Mouse (Mus musculus) right cerebral cortex, adult 2 months (tissue): Measurements from ENCODE around the gene Ntrk3.

ENCODE experiments used
- DNase-seq, 2 experiments: peaks; one replicate each; pipeline ENCODE4 v3.0.0; 2021 to 2022; ENCODE audit warnings: low spot score in 2 of 2

The Ntrk3 gene

DNA sequence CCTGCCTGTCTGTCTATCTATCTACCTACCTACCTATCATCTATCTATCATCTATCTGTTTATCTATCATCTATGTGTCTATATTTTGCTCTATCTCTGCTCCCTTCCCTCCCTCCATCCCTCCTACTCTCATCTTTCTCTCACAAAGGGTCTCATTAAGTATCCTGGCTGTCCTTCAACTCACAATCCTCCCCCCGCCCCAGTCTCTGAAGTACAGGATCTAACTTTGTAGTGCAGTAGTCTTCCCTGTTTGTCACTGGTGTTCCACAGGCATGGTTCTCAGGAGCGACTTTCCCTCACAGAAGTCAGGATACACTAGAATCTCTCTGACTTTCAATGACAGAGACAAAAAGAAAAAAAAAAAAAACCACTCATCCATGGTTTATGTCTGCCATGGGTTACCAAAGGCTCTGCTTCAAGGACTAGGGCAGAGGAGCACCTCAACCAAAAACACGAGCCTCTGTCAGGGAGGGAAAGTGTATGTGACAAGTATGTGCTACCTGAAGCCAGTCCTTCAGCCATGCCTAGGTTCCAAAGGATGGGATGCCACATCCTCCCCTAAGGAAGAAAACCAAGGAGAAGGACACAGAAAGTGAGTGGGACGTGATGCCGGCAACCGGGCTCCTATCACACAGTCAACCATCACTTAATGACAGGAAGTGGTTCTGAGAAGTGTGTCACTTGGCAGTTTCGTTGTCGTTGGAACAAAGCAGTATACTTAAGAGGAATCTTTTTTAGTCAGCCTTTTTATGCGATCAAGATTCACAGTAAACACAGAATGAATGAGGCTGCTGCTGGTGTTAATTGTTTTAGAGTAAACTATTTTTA is 16.6 kb downstream of the Ntrk3 start:
- DNase-seq, result no peak

DNA sequence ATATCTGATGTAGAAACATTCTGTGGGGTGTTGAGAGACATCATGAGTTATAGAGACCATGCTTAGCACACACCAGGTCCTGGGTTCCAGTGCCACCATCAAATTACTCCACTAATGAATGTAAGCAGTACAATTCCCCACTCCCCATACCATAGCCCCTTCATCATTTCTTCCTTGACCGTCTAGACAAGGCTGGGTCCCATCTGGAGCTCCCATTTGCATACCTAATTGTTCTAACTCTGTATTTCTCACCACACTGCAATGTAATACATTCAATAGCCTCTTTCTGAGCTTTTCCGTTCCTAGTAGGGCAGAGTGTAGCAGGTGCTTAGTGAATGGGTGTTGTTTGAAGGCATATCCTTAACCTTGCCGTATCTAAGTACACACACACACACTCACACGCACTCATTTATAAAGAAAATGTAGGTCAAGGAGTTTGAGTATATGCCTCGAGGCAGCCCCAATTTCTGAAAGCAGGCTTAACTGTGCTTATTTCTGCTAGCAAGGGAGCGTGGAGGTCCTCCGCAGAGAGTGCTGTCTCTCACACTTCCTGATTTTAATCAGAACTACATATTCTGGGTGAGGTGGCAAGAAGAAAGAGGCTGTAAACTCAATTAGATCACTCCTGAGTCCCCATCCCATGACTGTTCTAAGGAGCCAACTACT is 17.9 kb downstream of the Ntrk3 start:
- no peak for DNase-seq

DNA sequence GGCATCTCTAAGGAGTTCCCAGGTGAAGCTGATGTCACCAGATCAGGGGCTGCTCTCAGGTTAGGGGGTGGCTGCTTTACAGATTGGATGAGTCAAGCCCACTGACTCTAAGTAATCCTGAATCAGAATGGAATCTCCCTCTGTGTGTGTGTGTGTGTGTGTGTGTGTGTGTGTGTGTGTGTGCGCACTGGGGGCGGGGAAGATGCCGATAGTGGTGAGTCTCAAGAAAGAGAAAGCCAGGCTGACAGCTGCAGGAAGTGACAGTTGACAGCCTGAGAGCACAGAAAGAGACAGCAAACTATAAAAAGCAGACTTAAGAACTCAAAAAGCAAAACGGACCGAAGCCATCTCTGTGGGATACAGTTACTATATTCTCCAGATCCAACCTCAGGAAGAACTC is 18.7 kb downstream of the Ntrk3 start:
- peak in 1 of 2 experiments; percentile 31 for DNase-seq

DNA sequence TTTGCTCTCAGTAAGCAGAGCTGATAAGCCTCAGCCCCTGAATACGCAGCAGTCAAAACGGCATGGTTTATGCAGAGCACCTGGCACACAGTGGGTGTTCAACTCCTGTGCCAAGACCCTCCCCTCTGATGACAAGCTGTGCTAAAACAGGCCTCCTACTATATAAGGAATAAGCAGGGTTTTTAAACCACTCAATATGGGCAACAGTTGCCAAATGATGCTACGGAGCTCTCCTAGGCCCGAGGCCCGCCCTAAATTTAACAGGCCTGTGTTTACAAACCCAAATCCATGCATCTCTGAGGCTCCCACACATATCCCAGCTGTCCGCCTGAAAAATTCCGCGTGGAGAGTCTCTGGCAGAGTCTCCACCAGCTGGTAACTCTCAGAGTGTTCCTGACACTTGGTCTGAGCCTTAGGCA is 19.6 kb downstream of the Ntrk3 start:
- DNase-seq, result peak; percentile 58 to 71

DNA sequence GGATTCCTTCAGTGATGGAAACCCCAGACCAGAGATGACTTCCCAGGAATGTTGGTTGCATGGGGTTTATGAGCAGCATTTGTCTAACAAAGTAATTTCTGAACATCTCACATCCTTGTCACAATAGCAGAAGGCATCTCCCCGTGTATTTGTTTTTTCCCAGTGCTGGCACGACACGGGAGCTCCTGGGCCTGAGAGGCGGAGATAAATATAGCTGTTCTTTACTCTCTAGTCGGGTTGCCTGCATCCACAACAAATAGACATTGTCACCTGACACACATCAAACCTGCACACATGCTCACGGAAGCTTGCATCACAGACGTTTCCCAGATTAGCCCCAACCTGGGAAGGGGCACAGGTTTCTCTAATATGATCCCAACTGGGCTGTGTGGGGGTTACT is 30.1 kb downstream of the Ntrk3 start:
- peak; percentile 22 to 29 for DNase-seq

DNA sequence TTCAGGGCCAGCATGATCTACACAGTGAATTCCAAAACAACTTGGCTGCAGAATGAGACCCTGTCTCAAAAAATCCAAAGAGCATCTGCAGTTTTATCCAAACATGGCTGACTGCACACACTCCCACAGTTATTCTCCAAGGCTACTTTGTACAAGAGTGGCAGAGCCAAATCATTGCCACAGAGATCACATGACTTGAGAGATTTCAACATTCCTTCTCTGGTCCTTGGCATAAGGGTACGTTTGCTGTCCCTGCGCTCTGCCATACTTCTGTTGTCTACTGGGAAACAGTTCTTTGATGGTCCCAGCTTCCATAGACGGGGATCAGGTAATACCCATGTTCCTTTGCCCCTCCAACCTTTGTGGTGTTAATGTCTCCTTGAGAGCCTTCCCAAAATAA is 30.7 kb downstream of the Ntrk3 start:
- DNase-seq, result no peak

DNA sequence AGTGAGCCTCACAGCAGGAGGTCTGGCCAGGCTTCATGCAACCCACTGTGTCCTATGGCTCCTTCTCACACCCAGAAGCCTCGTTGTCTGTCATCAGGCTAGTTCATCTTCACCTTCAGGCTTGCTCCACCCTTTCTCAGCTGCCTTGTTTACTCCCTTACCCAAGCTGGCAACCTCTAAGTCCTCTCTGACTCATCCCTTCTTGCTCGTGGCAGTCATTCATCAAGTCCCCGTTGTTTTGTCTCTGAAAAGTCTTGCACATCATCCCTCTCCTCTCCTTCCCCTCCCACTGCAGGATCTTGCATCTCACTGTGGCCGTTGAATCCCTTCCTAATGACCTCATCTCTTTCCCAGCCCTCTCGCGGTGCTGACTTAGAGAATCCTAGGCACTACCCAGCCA is 35.1 kb downstream of the Ntrk3 start:
- DNase-seq, result no peak

DNA sequence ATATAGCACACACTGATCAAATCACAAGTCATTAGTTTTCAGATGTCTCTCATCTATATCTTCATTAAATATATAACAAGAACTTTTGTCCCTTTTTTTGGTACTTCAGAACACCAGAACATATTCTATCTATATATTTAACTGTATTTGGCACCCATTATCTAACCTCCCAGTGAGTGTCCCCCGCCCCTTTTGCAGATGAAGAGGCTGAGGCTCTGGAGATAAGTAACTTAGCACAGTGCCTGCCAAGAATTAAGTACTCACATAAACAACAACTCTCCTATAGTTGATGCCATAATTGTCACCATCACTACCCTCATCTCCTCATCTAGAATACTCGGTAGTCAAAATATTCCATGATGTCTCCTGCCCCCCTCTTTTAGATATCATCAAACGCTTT is 42.6 kb downstream of the Ntrk3 start:
- DNase-seq, result no peak

DNA sequence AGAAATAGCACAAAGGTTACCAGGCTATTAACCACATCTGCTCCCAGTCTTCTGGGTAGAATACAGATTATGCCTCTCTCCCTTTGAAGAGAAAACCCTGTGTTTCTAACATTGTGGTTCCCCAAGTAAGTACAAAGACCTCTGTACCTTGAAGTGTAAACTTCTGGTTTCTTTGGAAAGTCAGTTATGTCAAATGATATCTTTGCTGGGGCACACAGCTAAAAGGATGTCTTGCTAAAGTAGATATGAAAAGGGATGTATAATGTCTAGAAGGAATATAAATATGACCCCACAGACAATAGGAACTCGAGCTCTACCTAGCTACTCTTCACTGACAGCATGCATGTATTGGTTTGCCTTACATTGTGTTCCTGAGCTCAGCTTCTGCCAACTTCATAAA is 44.7 kb downstream of the Ntrk3 start:
- no peak for DNase-seq

DNA sequence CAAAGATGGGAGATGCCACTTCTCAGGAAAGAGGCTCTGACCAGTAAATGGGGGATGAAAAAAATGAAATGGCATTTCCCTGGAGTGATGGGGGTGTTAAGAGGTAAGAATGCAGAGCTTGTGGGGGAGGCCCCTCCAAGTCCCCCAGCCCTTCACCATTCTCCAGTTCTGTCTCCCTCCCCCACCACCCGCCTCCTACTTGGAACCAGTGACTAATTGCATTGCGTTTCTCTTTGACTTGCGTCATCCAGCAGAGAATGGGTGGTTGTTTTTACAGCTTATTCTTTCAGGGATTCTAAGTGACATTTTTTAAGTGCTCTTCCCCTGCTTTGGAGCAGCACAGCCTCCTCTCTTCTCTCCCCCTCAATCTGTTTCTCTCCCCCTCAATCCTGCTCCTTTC is 46.9 kb downstream of the Ntrk3 start:
- peak; percentile 65 to 70 for DNase-seq

DNA sequence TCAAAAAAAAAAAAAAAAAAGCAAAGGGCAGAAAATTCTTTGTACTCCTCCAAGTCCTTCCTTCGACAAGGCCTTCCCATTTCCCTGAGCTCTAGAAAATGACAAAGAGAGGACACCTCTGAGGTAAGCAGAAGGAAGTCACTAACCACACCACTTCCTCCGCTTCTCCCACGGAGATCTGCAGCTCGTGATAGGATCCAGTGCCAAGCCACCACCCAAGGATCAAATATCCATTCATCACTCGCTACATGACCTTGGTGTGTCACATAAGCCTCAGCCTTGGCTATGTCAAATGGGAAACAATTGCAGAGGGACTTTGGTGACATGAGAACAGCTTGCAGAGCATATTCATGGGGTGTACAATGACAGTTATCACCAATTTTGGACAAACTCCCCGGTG is 52.9 kb downstream of the Ntrk3 start:
- no peak for DNase-seq

DNA sequence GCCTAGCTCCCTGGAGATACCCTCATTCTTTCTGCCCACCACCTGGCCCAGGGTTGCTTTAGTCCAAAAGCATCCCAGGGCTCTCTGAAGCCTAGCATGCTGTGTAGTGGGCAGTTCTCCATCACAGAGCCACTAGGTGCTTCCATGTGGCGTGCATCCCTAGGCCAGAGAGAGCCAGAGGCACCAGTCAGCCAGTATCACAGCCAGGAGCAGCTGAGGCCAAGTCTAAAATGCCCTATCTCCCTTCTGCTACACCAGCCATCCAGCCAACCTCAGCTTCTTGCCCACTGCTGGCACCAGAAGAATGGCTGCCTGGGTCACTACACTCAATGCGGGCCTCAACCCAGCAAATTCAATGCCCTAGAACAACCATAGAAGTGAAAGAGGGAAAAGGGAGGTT is 56.9 kb downstream of the Ntrk3 start:
- DNase-seq, result no peak

DNA sequence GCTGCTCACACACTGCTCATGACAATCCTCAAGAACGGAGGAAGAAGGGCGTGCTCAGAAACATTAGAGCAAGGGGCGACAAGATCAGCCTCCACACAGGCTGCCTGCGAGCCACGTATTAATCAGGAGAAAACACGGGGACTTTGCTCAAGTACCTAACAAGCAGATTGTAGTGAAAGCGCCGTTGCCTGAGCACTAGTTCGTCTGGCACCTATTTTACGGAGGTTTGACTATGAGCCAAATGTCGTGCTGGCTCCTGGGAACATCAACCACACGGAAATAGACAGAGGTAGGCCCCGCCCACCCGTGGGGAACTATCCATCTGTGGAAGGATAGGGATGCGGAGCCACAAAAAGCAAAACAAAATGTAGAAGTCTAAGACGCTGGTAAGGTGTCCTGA is 68.4 kb downstream of the Ntrk3 start:
- peak; percentile 47 to 49 for DNase-seq

DNA sequence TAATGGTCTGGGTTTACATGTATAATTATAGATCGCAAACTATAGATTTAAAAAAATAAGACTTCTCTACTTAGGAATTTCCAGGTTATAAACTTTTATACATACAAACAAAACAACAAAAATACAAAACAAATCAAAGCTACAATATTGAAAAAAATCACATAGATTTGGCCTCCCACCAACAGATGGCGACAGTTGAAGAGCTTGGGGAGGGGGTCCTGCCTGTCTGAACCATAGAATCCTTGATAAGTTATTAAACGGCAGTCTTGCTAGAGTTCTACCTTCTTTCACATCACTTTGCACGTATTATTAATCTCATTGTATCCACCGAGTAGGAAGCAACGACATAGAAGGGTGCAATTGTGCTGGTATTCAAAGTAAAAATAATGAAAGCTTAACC is 68.9 kb downstream of the Ntrk3 start:
- no peak for DNase-seq

DNA sequence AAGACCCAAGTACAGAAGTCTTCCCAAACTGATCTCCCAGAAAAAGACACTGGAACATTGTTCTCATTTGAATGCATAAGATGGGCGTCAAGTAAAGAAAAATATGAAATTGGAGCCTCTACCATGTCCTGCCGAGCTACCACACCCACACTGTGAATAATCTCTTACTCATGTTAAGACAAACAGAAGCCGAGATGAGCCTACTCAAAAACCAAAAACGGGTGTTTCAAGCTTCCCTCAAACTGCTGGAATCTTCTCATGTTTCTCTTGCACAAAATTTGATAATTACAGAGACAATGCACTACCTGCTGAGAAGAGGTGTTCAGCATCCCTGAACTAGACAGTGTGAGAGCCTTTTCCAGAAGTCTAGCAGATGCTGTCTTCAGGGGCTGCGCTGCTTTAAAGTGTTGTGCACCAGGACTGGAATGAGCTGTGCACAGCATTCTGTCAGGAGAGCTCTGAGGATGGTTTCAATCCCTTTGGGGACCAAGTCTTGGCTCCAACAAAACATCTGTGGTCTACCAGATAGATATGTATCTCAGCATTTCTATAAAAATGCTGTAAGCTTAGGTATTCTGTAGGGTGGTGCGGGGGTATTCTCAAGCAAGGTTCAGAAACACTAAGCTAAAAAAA is 69.7 kb downstream of the Ntrk3 start:
- DNase-seq, result peak; percentile 25 to 54

DNA sequence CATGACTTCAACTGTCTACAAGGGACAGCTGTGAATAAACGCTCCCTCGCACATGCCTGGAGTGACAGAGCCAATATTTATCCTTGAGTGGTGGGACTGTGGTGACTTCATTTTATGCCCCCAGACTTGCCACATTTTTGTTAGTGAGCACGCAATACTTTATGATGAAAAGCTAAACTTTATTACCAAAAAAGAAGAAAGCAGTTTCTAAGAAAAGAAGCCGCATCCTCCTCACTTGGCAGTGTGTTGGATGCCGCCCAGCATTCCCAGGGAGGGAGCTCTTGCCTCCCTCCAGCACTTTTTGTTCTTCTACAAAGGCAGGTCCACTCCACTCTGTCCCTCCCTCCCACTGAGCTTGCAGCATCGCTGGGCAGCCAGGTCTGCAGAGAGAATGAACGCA is 77.0 kb downstream of the Ntrk3 start:
- peak; percentile 69 to 74 for DNase-seq

DNA sequence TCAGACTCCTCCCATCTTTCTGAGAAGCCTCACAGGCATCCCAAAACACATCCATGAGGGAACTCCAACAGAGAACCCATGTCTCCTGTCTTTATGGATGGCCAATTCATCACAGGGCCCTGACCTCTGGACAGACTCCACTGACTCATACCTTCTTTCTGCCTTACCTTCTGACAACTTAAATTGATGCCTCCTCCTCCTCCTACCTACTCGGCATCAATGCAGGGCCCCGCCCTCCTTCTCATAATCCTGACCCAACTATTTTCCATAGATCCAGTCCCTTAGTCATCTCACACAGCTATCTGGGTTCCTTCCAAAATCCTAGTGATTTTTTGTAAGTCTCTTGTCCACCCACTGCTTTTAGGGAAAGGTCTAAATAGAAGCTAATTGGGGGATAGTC is 78.0 kb downstream of the Ntrk3 start:
- no peak for DNase-seq

DNA sequence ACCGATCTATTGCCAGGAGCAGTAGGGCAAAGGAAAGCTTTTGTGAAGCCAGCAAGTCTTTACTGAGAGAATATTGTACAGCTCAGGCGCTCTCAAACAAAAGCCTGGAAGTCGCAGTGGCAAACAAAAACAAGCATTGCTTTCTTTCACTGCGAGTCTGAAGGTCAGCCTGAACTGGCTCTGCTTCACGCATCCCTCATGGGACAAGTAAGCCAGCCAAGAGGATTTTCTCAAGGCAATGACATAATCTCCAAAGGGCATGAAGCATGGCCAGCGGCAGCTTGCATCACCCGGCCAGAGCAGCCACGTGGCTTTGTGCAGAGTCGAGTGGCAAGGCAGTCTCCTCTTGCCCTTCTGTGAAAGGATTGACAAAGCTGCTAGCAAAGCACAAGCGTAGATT is 79.8 kb downstream of the Ntrk3 start:
- peak in 1 of 2 experiments; percentile 12 for DNase-seq

DNA sequence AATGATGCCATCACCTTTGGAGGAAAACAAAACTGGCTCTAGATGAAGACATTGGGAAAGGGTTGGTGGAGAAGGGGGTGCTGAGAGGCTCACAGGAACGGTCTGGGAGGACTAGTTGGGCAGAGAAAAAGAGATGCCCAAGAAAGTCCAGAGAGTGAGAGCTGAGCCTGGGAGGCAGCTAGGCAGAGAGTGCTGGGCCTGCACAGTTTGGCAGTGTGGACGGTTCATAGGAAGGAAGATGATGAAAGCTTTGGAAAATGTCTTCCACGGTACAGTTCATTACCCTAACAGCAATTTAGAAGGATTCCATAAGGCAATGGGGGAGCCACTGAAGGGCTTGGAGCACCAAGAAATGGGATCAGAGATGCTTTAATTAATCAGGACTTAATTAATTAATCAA is 81.6 kb downstream of the Ntrk3 start:
- DNase-seq, result no peak

DNA sequence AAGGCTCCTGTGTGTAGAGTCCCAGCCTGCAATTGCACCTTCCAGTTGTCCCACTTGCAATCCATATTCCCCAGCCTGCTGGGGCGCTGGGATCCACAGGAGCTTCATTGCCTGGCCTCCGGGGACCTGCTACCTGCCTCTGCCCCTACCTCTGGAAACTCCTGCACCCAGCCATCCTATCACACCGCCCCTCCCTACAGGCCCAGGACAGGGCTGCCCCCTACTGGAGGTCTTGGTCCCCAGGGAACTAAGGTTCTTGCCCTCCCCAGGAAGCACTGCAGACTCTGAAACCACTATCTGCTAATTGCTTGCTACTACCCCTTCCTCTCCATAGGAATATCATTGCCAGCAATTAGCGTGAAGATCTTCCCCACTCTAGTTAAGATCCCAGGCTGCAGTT is 84.1 kb downstream of the Ntrk3 start:
- no peak for DNase-seq

DNA sequence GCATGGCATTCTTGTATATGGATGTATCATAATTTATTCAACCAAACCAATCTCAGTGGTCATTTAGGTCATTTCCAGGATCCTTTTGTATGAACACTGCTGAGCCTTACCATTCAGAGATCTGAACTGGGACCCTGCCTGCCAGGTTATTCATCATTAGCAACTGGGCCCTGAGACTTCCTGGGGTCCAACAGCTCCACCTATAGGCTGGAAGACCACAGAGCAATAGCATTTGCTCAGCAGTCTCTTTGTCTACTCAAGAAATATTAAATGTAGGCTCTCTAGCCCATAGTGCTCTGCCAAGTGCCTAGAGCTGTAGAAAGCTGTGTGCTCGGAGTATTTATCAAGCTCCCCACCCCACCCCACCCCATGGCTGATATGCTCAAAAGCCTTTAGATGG is 85.5 kb downstream of the Ntrk3 start:
- DNase-seq, result no peak

DNA sequence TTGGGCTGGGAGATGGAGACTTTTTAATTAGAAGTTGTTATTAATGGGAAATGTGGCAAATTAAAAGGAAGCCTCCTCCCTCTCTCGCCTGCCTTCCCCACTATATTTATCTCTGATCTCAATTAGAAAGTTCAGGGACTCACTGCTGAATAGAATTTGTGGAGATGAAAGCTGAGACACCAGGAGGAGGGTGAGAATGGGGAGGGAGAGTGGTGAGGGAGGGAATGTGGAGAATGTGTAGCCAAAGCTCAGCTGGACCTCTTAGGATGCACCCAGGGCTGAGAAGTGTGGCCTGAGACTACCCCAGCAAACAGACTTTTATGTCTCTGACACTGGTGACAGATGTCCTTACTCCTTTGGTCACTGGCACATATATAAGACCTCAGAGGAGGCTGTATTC is 86.3 kb downstream of the Ntrk3 start:
- no peak for DNase-seq

DNA sequence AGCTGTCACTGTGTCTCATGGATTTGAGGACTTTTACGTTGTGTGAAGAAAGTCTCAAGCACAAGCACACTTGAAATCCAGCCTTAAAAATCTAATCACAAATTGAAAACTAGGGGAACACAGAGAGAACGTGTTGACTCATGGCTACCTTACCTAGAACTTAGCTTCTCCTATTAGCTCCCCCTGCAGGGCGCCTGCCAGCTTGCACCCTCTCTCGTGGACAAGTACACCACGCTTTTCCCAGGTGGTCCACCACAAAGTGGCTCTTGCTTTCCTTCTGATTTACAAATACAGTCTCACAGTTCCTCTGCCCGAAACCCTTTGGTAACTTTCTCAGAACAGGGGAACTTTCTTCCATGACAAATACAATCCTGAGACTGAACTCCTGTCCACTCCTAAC is 94.1 kb downstream of the Ntrk3 start:
- no peak for DNase-seq
